Mouse (Mus musculus) intestine, embryonic 15.5 days (tissue): ENCODE measurements around the gene Pth. TPM values are rescaled to one million over a fixed set of nuclear protein-coding genes. Genes with fewer than 3 reads are reported as not detected.
A peak's percentile ranks its signal among the peaks of the same experiment; 100 is the strongest.

Experiments
- ATAC-seq: fragments of 200-750 bp; cut with Nextera tagmentation; 2 replicates; pipeline ENCODE4 v1.8.0; 2017; ENCODE audit warnings: moderate TSS enrichment, moderate library complexity
- H3K27ac ChIP-seq: fragments of 300-500 bp; sonication (generic); 2 replicates; pipeline ENCODE4 v1.5.1; 2015; ENCODE audit warnings: mild to moderate bottlenecking, inconsistent platforms
- H3K27me3 ChIP-seq: fragments of 300-500 bp; sonication (generic); replicated peaks from 2 replicates; pipeline ENCODE4 v1.6.1; 2015; ENCODE audit warnings: inconsistent platforms
- H3K36me3 ChIP-seq: fragments of 300-500 bp; sonication (generic); 2 replicates; pipeline ENCODE4 v1.6.1; 2015; ENCODE audit warnings: inconsistent platforms
- H3K4me1 ChIP-seq: fragments of 300-500 bp; sonication (generic); replicated peaks from 2 replicates; pipeline ENCODE4 v1.6.1; 2015; ENCODE audit warnings: inconsistent platforms
- H3K4me2 ChIP-seq: fragments of 300-500 bp; sonication (generic); replicated peaks from 2 replicates; pipeline ENCODE4 v1.6.1; 2015; ENCODE audit warnings: mild to moderate bottlenecking, inconsistent platforms
- H3K4me3 ChIP-seq: fragments of 300-500 bp; sonication (generic); replicated peaks from 2 replicates; pipeline ENCODE4 v1.5.1; 2015; ENCODE audit warnings: inconsistent platforms
- H3K9ac ChIP-seq: fragments of 300-500 bp; sonication (generic); 2 replicates; pipeline ENCODE4 v1.6.1; 2015; ENCODE audit warnings: inconsistent platforms
- H3K9me3 ChIP-seq: fragments of 300-500 bp; sonication (generic); 2 replicates; pipeline ENCODE4 v1.6.1; 2016; ENCODE audit warnings: inconsistent platforms
- WGBS: fragments of 180-500 bp; shearing (Covaris S2); methylation state at CpG from one replicate; pipeline ENCODE4 v1.1.7; 2015; 5-methylcytosine and 5-hydroxymethylcytosine counted together
- polyA plus RNA-seq: library from polyadenylated mRNA; unstranded; fragments of >200 nt; fragmentation: Nextera tagmentation; extraction: Ambion mirVana; gene quantifications from 2 replicates; pipeline ENCODE4 v1.2.1, GENCODE M21; 2015

Pth gene
- polyA plus RNA-seq, result not detected in 2 replicates

DNA sequence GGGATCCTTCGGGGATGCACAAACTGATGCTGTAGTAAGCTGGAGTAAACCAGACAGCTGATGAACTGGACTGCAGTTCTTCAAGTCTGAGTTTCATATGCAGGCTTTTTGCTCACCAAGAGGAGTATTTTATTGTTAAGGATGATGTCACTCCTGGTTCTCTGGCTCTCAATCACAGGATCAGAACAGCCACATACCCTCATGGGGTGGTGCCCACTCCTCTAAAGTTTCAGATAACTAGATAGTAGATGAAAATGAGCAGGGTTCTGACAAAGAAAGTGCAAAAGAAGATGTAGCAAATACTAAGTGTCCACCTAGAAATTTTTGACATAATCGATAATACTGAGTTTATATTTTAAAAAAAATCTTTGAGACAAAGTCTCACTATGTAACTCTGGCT, at the start of gene Pth:
TSS of gene Pth (minus strand) at position 101 of the 400 bp plus-strand sequence.
- Histone ChIP-seq H3K4me3 (no peak within 1 kb of the TSS), H3K4me2 (no peak within 1 kb of the TSS), H3K27me3 (no peaks in the 10 kb centered on the region), H3K9ac (no peak within 1 kb of the TSS), H3K36me3 (no peaks in the 10 kb centered on the region), H3K27ac (no peak within 1 kb of the TSS), H3K4me1 (no peaks in the 10 kb centered on the region), H3K9me3 (no peaks in the 10 kb centered on the region)
- 89% methylated on average over 2 of the region's 2 CpGs for WGBS
- ATAC-seq, result no peak

DNA sequence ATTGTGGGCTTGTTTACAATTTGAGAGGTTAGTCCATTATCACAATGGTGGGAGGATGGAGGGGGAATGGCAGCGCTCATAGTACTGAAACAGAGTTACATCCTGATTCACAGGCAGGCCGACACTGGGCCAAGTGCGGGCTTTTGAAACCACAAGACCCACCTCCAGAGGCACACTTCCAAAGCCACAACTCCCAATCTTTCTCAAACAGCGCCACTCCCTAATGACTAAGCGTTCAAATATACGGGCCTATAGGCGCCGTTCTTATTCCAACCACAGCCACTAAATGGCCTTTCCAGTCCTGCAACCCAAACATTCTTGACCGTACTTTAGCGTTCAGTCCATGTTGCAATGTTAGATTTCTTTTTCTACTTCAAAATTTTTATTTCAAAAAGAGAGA, 47.9 kb upstream of the Pth start:
- no peak overlapping the region for H3K4me3 ChIP-seq
- H3K27ac ChIP-seq, result no peak overlapping the region
- no peaks in the 10 kb centered on the region for H3K9me3 ChIP-seq
- H3K9ac ChIP-seq, result no peak overlapping the region
- H3K36me3 ChIP-seq, result no peaks in the 10 kb centered on the region
- H3K27me3 ChIP-seq, result no peaks in the 10 kb centered on the region
- 81% methylated on average over 10 of the region's 10 CpGs for WGBS
- no peak for ATAC-seq
- H3K4me1 ChIP-seq, result no peaks in the 10 kb centered on the region
- H3K4me2 ChIP-seq, result no peak overlapping the region

DNA sequence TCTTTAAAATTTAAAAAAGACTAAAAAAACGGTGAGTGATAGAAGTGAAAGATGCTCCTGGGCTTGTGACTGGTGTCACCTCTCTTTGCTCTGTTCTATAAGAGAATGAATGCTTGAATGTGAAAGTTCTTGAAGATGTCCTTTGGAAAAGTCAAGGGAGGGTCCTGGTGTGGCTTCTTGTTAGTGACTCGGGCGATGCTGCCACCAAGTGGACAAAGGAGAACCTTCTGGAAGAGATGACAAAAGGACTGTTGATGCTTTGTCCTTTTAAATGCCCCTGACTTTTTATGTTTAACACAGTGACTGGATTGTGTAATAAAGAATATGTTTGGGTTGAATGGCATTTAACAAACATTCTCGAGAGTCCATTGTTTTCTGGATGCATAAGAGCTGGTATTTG, 45.9 kb upstream of the Pth start:
- no peaks in the 10 kb centered on the region for H3K36me3 ChIP-seq
- no peak overlapping the region for H3K4me2 ChIP-seq
- no peaks in the 10 kb centered on the region for H3K9me3 ChIP-seq
- H3K9ac ChIP-seq, result no peak overlapping the region
- H3K27ac ChIP-seq, result no peak overlapping the region
- no peaks in the 10 kb centered on the region for H3K27me3 ChIP-seq
- H3K4me3 ChIP-seq, result no peak overlapping the region
- H3K4me1 ChIP-seq, result no peaks in the 10 kb centered on the region
- no peak for ATAC-seq
- WGBS, result 19% methylated on average over 4 of the region's 4 CpGs

DNA sequence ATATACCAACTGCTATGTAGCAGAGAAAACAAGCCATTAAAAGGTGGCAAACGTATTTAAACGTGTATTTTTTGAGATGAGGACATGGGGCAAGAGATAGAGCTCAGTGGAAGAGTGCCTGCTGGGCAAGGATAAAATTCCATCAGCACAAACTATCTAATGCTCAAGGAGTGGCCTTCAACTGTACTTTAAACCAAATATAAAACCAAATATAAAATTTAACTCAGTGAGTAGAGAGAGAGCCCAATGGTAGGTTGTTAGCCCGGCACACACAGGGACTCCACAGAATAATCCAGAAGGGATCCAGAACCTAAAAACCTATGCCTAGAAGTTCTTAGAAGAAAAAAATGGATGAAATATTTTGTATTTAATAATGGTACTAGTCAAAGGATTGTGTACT, 45.1 kb upstream of the Pth start:
- no peaks in the 10 kb centered on the region for H3K36me3 ChIP-seq

DNA sequence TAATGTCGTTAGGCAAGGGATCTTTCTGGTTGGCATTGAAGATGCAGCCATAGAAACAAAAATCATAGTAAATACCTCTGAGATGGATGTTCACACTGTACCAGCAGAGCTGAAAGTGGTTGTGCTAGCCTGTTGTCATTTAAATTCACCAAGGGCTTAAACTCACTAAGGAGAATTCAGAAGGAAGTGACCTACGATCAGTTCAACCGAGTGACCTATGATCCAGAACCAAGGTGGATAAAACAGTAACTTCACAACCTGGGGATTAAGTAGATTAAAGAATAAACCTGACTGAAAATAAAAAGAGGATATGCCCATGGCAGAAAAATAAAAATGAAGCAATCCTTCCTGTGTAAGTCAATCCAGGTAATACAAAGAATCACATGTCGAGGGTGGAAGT, 44.5 kb upstream of the Pth start:
- no peaks in the 10 kb centered on the region for H3K27me3 ChIP-seq
- H3K36me3 ChIP-seq, result no peaks in the 10 kb centered on the region
- no peak for ATAC-seq
- H3K9ac ChIP-seq, result no peak overlapping the region
- no peak overlapping the region for H3K4me2 ChIP-seq
- WGBS, result 80% methylated on average over 4 of the region's 4 CpGs
- no peak overlapping the region for H3K4me3 ChIP-seq
- no peak overlapping the region for H3K27ac ChIP-seq
- no peaks in the 10 kb centered on the region for H3K4me1 ChIP-seq
- no peaks in the 10 kb centered on the region for H3K9me3 ChIP-seq

More for the DNA sequence above, 45.1 kb upstream of the Pth start:
- H3K4me1 ChIP-seq, result no peaks in the 10 kb centered on the region
- no peaks in the 10 kb centered on the region for H3K27me3 ChIP-seq
- H3K4me2 ChIP-seq, result no peak overlapping the region
- no peak overlapping the region for H3K27ac ChIP-seq
- no peaks in the 10 kb centered on the region for H3K9me3 ChIP-seq
- no peak overlapping the region for H3K4me3 ChIP-seq
- no peak overlapping the region for H3K9ac ChIP-seq
- ATAC-seq, result no peak
- WGBS, result 76% methylated on average over 3 of the region's 3 CpGs

DNA sequence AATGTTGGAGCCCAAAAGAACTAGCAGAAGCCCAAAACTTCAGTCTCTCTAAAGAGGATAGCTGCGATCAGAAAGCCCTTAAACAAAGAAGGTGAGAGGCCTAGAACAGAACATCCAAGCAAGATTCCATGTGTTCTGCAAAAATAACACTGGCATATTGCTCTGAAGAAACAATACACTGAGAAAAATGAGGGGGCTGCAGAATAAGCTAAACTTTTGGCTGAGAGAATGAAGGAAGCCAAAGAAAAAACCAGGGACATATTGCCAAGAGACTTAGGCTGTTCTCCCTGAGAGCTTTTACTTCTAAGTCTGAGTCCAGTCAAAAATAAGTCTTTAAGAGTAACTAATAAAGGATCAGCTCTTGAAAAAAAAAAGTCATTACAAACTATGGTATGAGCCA, 32.4 kb upstream of the Pth start:
- 85% methylated on average over 1 of the region's 1 CpGs for WGBS
- ATAC-seq, result no peak
- H3K4me3 ChIP-seq, result no peak overlapping the region
- no peaks in the 10 kb centered on the region for H3K9me3 ChIP-seq
- no peak overlapping the region for H3K9ac ChIP-seq
- no peaks in the 10 kb centered on the region for H3K4me1 ChIP-seq
- H3K36me3 ChIP-seq, result no peaks in the 10 kb centered on the region
- H3K27me3 ChIP-seq, result no peaks in the 10 kb centered on the region
- no peak overlapping the region for H3K27ac ChIP-seq
- no peak overlapping the region for H3K4me2 ChIP-seq

DNA sequence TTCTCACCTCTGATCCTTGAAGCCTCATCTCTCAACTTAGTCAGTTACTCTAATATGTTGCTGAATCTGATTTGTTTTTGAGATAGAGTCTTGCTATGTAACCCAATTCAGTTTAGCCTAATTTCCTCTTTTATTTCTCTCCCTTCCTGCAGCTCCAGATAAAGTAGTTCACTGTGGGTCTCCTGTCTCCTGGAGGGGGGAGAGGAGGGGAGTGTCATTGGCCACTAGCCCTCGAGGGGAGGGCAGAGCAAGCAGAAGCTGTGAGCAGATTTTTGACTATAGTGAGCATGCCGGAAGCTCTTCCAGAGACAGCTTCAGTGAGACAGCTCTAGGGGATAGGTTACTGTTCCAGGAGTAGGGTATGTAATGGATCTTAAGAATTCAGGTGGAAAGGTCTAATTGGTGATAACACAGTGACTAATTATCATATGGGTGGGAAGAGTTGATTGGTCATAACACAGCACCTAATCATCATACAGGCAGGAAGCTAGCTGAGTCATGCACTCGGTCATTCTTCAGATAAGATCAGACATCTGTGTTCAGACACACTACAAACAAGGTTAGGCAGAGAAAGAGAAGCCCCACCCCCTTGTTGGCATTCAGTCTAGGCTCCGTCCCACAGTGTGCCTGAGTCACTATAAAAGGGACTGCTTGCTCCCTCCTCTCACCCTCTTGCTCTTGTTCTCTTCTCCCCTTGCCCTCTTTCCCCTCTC, 30.9 kb upstream of the Pth start:
- Histone ChIP-seq H3K4me2 (no peak overlapping the region), H3K9ac (no peak overlapping the region), H3K36me3 (no peaks in the 10 kb centered on the region), H3K4me1 (no peaks in the 10 kb centered on the region), H3K4me3 (no peak overlapping the region), H3K9me3 (no peaks in the 10 kb centered on the region), H3K27ac (no peak overlapping the region; the same call in 1 of the 2 replicates), H3K27me3 (no peaks in the 10 kb centered on the region)
- peak; percentile 92 for ATAC-seq
- WGBS, result 15% methylated on average over 4 of the region's 4 CpGs

DNA sequence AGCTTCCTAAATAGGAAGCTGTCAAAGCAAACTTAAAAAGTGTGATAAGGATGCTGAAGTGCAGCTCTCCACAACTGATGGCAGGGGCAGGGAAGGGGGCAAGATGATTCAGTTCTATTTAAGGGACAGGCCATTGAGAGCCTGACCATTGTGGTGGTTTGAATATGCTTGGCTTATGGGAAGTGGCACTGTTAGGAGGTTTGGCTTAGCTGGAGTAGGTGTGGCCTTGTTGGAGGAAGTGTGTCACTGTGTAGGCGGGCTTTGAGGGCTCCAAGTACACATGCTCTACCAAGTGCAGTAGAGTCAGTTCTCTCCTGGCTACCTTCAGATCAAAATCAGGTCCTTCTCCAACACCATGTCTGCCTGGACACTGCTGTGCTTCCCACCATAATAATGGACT, 28.2 kb upstream of the Pth start:
- no peak for ATAC-seq
- Histone ChIP-seq H3K36me3 (no peaks in the 10 kb centered on the region), H3K27me3 (no peaks in the 10 kb centered on the region), H3K9ac (no peak overlapping the region), H3K4me1 (no peaks in the 10 kb centered on the region), H3K27ac (no peak overlapping the region), H3K9me3 (no peaks in the 10 kb centered on the region), H3K4me2 (no peak overlapping the region), H3K4me3 (no peak overlapping the region)
- 84% methylated on average over 1 of the region's 1 CpGs for WGBS

DNA sequence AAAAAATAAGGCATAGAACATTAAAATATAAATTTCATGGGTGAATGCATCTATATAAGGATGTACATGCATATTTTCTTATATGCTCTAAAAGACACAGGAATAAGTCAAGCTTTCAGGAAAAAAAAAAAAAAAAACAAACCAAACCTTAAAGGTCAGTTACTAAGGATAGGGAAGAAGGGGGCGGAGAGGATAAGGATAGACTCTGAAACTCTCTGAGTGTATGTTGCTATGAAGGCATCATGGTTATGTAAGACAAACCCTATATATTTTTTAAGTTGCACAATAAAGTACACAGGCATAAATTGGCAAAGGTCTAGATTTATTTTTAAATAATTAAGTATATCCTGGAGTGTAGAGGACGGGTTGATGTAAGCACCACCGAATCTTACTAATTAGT, 26.9 kb upstream of the Pth start:
- no peak overlapping the region for H3K27ac ChIP-seq
- 90% methylated on average over 3 of the region's 3 CpGs for WGBS
- no peaks in the 10 kb centered on the region for H3K36me3 ChIP-seq
- H3K4me2 ChIP-seq, result no peak overlapping the region
- no peak overlapping the region for H3K9ac ChIP-seq
- H3K27me3 ChIP-seq, result no peaks in the 10 kb centered on the region
- no peaks in the 10 kb centered on the region for H3K9me3 ChIP-seq
- no peak overlapping the region for H3K4me3 ChIP-seq
- no peak for ATAC-seq
- no peaks in the 10 kb centered on the region for H3K4me1 ChIP-seq

DNA sequence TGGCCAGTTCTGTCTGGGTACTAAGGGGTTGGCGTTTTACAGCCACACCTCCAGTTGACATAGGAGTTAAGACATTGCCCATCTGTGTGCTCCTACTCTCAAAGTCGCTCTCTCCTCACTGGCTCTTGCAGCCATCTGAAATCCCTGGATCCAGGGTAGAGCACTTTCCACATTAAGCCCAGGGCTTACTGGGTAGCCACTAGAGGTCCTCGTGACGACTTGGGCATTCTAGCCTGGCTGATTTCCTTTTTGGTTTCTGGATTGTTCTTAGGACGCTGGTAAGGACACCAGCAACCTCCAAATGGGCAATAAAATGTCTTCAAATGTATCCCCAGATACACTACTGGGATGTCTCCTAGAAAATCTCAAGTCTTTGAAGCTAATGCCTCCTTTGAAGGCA, 20.3 kb upstream of the Pth start:
- no peaks in the 10 kb centered on the region for H3K36me3 ChIP-seq
- no peaks in the 10 kb centered on the region for H3K4me1 ChIP-seq
- 54% methylated on average over 5 of the region's 5 CpGs for WGBS
- H3K9me3 ChIP-seq, result no peaks in the 10 kb centered on the region
- no peak overlapping the region for H3K9ac ChIP-seq
- no peak overlapping the region for H3K4me3 ChIP-seq
- no peak overlapping the region for H3K27ac ChIP-seq
- no peaks in the 10 kb centered on the region for H3K27me3 ChIP-seq
- no peak overlapping the region for H3K4me2 ChIP-seq
- no peak for ATAC-seq

DNA sequence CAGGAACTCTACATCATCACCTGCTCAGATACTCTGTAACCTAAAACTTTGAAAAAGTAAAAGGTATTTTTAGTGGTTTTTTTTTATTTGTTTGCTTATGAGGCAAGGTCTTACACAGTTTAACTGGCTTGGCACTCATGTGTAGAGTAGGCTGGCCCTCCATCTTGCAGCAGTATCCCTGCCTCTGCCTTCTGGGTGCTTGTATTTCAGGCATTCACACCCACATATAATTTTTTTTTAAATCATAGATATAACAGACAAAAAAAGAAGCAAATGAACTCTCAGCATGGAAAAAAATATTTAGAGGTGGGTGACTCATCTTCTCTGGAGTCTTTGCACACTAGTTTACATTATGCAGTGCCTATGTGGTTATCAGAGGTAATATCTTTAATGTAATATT, 9.7 kb upstream of the Pth start:
- ATAC-seq, result no peak
- no peaks in the 10 kb centered on the region for H3K9me3 ChIP-seq
- H3K4me1 ChIP-seq, result no peaks in the 10 kb centered on the region
- H3K4me2 ChIP-seq, result no peak overlapping the region
- H3K4me3 ChIP-seq, result no peak overlapping the region
- H3K27me3 ChIP-seq, result no peaks in the 10 kb centered on the region
- no peak overlapping the region for H3K9ac ChIP-seq
- H3K36me3 ChIP-seq, result no peaks in the 10 kb centered on the region
- H3K27ac ChIP-seq, result no peak overlapping the region

DNA sequence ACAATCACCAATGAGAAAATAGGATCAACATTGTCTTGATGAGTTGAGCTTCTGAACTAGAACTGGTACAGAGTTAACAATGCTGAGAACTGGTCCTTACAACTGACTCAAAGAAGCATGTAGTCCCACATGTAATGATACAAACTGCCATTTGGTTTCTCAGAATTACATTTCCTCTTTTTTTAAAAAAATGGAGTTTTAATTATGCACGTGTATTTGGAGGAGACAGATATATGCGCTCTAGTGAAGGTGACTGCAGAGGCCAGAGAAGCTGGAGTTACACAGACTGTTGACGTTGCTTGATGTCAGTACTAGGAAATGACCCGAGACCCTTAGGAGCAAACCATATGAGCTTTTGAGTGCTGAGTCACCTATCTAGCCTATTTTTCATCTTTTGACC, 8.3 kb upstream of the Pth start:
- Histone ChIP-seq H3K4me3 (no peak overlapping the region), H3K36me3 (no peaks in the 10 kb centered on the region), H3K9me3 (no peaks in the 10 kb centered on the region), H3K27me3 (no peaks in the 10 kb centered on the region), H3K9ac (no peak overlapping the region), H3K4me1 (no peaks in the 10 kb centered on the region), H3K4me2 (no peak overlapping the region), H3K27ac (no peak overlapping the region)
- whole genome bisulfite sequencing, result 83% methylated on average over 4 of the region's 4 CpGs
- no peak for ATAC-seq

DNA sequence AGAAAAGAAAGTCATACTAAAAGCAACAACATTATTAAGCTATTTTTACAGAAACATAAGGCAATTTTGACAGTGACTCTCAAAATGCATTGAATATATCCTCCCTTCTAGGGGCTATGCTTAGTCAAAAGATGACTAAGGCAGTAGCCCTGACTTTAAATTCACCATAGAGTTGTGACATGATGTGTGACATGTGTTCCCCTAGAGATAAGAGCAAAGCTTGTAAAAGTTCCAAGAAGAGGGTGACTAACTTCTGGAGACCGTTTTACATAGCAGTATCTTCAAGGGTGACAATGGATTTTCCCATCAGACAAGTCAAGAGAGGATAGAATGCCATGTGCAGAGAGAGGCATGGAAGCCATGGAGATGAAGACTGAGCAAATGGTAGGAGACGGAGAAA, 3.2 kb upstream of the Pth start:
- Histone ChIP-seq H3K36me3 (no peaks in the 10 kb centered on the region), H3K9ac (no peak overlapping the region), H3K4me2 (no peak overlapping the region), H3K4me3 (no peak overlapping the region), H3K9me3 (no peaks in the 10 kb centered on the region), H3K27me3 (no peaks in the 10 kb centered on the region), H3K4me1 (no peaks in the 10 kb centered on the region), H3K27ac (no peak overlapping the region)
- WGBS, result 82% methylated on average over 2 of the region's 2 CpGs
- ATAC-seq, result no peak
